Mouse (Mus musculus): Measurements from ENCODE around the gene Wdtc1. TPM values are rescaled to one million over a fixed set of nuclear protein-coding genes. Genes with fewer than 3 reads are reported as not detected.

The Wdtc1 gene
- total and polyA plus RNA-seq, 3 experiments = 61.8 to 96.1 (median 73.6) TPM

DNA sequence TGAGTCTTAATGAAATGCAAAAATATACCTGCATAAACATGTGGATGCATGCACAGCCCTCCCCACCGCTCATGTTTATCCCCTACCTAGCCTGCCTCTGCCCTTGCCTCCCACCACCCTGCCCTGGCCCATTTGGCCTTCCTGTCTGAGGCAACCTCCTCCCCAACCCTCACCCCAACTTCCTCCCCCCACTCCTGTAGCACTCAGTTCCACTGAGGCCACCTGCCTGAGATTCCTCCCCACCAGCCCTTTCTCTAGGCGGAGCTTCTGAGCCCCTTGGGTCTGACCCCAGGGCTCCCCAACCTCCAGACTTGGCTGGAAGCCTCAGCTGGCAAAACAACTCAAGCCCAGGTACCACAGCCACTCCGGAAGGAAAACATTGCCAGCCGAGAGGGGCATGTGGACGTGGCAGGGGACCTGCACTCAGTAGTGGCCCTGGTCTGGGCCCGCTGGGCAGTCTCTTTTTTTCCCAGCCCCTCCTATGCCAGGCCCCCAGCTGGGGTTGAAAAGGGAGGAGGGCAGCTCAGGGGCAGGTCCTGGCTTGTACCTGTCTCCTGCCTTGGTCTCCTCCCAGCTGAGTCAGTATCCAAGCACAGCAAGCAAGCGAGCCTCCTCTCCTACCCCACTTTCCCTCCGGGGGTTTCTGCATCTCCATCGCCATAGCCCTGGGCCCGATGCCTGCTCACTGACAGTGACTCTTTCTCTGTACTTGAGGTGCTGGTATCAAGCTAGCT lies 91.5 kb downstream of the Wdtc1 start:
- H3K4me3 ChIP-seq = no peak overlapping the region
- H3K4me1 ChIP-seq (ENCODE audit: control insufficient read depth, insufficient read depth, low read length) = peaks cover 3% of the 10 kb centered on the region
- WGBS = 61% methylated on average over 10 of the region's 10 CpGs

DNA sequence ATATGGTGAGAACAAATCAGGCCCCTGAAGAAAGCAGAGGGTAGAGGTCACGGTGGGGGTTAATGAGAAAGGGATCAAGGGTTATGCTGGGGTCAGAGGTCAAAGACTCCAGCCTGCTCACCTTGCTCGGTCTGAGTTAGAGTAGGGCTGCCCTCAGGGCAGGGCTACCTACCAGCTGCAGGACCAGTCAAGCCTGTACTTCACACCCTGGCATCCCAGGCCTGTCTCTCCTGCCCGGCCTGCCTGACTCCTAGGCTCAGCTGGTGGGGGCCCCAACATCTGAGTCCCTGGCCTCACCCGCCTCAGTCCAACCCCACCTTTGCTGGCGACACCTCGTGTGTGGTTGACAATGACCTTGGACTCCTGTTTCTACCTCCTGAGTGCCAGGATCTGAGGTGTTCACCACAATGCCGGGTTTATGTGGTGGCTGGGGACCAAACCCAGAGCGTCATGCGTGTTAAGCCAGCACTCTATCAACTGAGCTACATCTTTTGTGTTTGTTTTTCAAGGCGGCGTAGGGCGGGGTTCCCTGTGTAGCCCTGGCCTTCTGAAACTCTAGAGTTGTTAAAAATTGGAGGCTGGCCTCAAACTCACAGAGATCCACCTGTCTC lies 95.4 kb downstream of the Wdtc1 start:
- WGBS = 86% methylated on average over 12 of the region's 12 CpGs
- Histone ChIP-seq H3K27ac (no peak overlapping the region), H3K79me2 (replicated peaks; ENCODE audit: control insufficient read depth, insufficient read depth, low read length) (no peaks in the 10 kb centered on the region), H3K4me3 (no peak overlapping the region), H3K9ac (ENCODE audit: low read depth, low read length) (no peak overlapping the region), H3K4me1 (ENCODE audit: control insufficient read depth, insufficient read depth, low read length) (no peaks in the 10 kb centered on the region), H3K36me3 (ENCODE audit: control insufficient read depth, insufficient read depth, low read length) (no peaks in the 10 kb centered on the region), H3K27me3 (ENCODE audit: control insufficient read depth, insufficient read depth, low read length) (no peaks in the 10 kb centered on the region)
- TF ChIP-seq POLR2A (IDR thresholded peaks at IDR 0.05; ENCODE audit: insufficient read depth, low read depth, low read length) = no peak
- TF ChIP-seq EP300 (IDR thresholded peaks at IDR 0.05; ENCODE audit: insufficient read depth, low read depth, low read length) = no peak
- no peak for TF ChIP-seq CTCF (IDR thresholded peaks at IDR 0.05)
- no peak for DNase-seq
- intact Hi-C loops (cut with DNase I) = no loop called here

More for the DNA sequence above, 91.5 kb downstream of the Wdtc1 start:
- no peaks in the 10 kb centered on the region for H3K27me3 ChIP-seq (ENCODE audit: control insufficient read depth, insufficient read depth, low read length)
- no peak overlapping the region for H3K9ac ChIP-seq (ENCODE audit: low read depth, low read length)
- no peaks in the 10 kb centered on the region for H3K36me3 ChIP-seq (ENCODE audit: control insufficient read depth, insufficient read depth, low read length)
- H3K27ac ChIP-seq = no peak overlapping the region
- intact Hi-C loops (cut with DNase I) = no loop called here
- no peak for DNase-seq
- TF ChIP-seq CTCF (IDR thresholded peaks at IDR 0.05) (no peak), EP300 (IDR thresholded peaks at IDR 0.05; ENCODE audit: insufficient read depth, low read depth, low read length) (no peak)
- no peaks in the 10 kb centered on the region for H3K79me2 ChIP-seq (replicated peaks; ENCODE audit: control insufficient read depth, insufficient read depth, low read length)

DNA sequence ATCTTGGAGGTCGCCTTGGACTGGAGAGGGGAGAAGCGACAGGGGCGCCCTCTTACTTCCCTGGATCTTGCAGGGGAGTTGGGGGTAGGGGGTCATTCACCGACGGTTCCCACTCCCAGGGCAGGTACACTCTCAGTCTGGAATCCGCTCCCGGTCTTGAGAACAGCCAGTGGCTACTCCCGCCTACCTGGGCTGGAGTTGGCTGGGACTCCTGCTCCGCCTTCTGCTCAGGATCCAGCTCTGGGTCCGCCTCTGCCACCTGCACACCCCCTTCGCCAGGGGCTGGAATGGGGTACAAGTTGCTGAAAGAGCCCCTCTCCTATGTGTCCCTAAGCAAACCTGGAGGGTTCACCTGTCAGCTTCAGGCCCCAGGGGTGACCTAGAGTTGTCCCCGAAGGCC lies 96.1 kb downstream of the Wdtc1 start:
- no peaks in the 10 kb centered on the region for H3K27me3 ChIP-seq (ENCODE audit: control insufficient read depth, insufficient read depth, low read length)
- TF ChIP-seq POLR2A (IDR thresholded peaks at IDR 0.05; ENCODE audit: insufficient read depth, low read depth, low read length) = no peak
- no peak for TF ChIP-seq CTCF (IDR thresholded peaks at IDR 0.05)
- no peak for TF ChIP-seq EP300 (IDR thresholded peaks at IDR 0.05; ENCODE audit: insufficient read depth, low read depth, low read length)
- no peak overlapping the region for H3K9ac ChIP-seq (ENCODE audit: low read depth, low read length)
- WGBS = 50% methylated on average over 12 of the region's 12 CpGs
- H3K27ac ChIP-seq = no peak overlapping the region
- no peak for DNase-seq
- H3K4me3 ChIP-seq = no peak overlapping the region
- intact Hi-C loops (cut with DNase I) = no loop called here
- H3K4me1 ChIP-seq (ENCODE audit: control insufficient read depth, insufficient read depth, low read length) = no peaks in the 10 kb centered on the region
- no peaks in the 10 kb centered on the region for H3K36me3 ChIP-seq (ENCODE audit: control insufficient read depth, insufficient read depth, low read length)
- H3K79me2 ChIP-seq (replicated peaks; ENCODE audit: control insufficient read depth, insufficient read depth, low read length) = no peaks in the 10 kb centered on the region

GRCm38 (mm10) chr4:133256820-133257219 lies 96.5 kb downstream of the Wdtc1 start:
- WGBS = 34% methylated on average over 24 of the region's 24 CpGs

DNA sequence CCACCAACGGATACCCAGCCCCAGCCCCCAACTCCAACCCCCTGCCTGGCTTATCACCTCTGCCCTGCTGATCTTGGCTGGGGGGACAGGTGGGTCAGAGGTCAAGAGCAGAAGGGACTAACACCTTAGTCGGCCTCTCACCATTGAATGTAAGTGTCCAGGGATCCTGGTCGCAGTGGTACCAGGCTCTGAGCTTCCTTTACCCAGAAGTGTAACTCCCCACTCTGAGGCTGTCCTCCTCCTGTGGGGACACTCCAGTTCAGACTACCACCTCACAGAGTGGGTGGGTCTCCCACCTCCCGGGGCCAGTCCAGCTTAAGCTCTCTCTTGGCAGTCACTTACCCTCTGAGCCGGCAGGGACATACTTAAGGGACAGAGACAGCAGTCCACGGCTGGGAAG lies 97.9 kb downstream of the Wdtc1 start:
- Histone ChIP-seq H3K27me3 (ENCODE audit: control insufficient read depth, insufficient read depth, low read length) (no peaks in the 10 kb centered on the region), H3K9ac (ENCODE audit: low read depth, low read length) (no peak overlapping the region), H3K4me1 (ENCODE audit: control insufficient read depth, insufficient read depth, low read length) (no peaks in the 10 kb centered on the region; the same call in 1 of the 2 replicates), H3K4me3 (no peak overlapping the region), H3K36me3 (ENCODE audit: control insufficient read depth, insufficient read depth, low read length) (no peaks in the 10 kb centered on the region), H3K79me2 (replicated peaks; ENCODE audit: control insufficient read depth, insufficient read depth, low read length) (no peaks in the 10 kb centered on the region), H3K27ac (no peak overlapping the region)
- intact Hi-C loops (cut with DNase I) = no loop called here
- WGBS = 57% methylated on average over 6 of the region's 6 CpGs
- no peak for DNase-seq
- no peak for TF ChIP-seq POLR2A (IDR thresholded peaks at IDR 0.05; ENCODE audit: insufficient read depth, low read depth, low read length)
- TF ChIP-seq EP300 (IDR thresholded peaks at IDR 0.05; ENCODE audit: insufficient read depth, low read depth, low read length) = no peak
- no peak for TF ChIP-seq CTCF (IDR thresholded peaks at IDR 0.05)

More at GRCm38 (mm10) chr4:133256820-133257219, 96.5 kb downstream of the Wdtc1 start:
- Histone ChIP-seq H3K27me3 (ENCODE audit: control insufficient read depth, insufficient read depth, low read length) (no peaks in the 10 kb centered on the region), H3K9ac (ENCODE audit: low read depth, low read length) (no peak overlapping the region), H3K4me1 (ENCODE audit: control insufficient read depth, insufficient read depth, low read length) (no peaks in the 10 kb centered on the region), H3K4me3 (no peak overlapping the region), H3K36me3 (ENCODE audit: control insufficient read depth, insufficient read depth, low read length) (no peaks in the 10 kb centered on the region), H3K79me2 (replicated peaks; ENCODE audit: control insufficient read depth, insufficient read depth, low read length) (no peaks in the 10 kb centered on the region), H3K27ac (no peak overlapping the region)
- intact Hi-C loops (cut with DNase I) = no loop called here
- TF ChIP-seq CTCF (IDR thresholded peaks at IDR 0.05) (no peak), EP300 (IDR thresholded peaks at IDR 0.05; ENCODE audit: insufficient read depth, low read depth, low read length) (no peak), POLR2A (IDR thresholded peaks at IDR 0.05; ENCODE audit: insufficient read depth, low read depth, low read length) (no peak)
- DNase-seq = no peak

DNA sequence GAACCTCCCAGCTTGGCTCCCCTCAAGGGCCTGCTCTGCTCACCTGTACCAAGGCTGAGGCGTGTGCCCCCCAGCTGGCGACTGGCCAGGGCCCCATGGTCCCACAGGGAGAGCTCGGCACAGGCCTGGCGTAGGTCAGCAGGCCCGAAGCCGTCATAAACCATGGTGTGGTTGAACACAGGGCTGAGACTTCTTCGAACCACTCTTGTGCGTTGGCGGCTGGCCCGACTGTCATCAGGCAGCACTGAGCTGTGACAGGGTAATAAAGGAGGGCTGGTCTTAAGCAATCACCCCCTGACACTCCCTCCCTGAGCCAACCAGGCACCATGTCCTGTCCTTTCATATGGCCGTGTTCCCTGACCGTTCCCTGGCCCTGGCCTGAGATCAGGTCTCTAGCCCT lies 99.9 kb downstream of the Wdtc1 start:
- DNase-seq = no peak
- Histone ChIP-seq H3K4me3 (no peak overlapping the region), H3K27me3 (ENCODE audit: control insufficient read depth, insufficient read depth, low read length) (no peaks in the 10 kb centered on the region), H3K9ac (ENCODE audit: low read depth, low read length) (no peak overlapping the region), H3K27ac (no peak overlapping the region), H3K36me3 (ENCODE audit: control insufficient read depth, insufficient read depth, low read length) (no peaks in the 10 kb centered on the region), H3K4me1 (ENCODE audit: control insufficient read depth, insufficient read depth, low read length) (no peaks in the 10 kb centered on the region; the same call in 1 of the 2 replicates), H3K79me2 (replicated peaks; ENCODE audit: control insufficient read depth, insufficient read depth, low read length) (no peaks in the 10 kb centered on the region)
- no peak for TF ChIP-seq POLR2A (IDR thresholded peaks at IDR 0.05; ENCODE audit: insufficient read depth, low read depth, low read length)
- no peak for TF ChIP-seq CTCF (IDR thresholded peaks at IDR 0.05)
- TF ChIP-seq EP300 (IDR thresholded peaks at IDR 0.05; ENCODE audit: insufficient read depth, low read depth, low read length) = no peak
- intact Hi-C loops (cut with DNase I) = no loop called here
- 85% methylated on average over 12 of the region's 12 CpGs for WGBS

Measured in heart, adult 2 months (tissue).